Mouse (Mus musculus) CD8-positive naive resting alpha-beta T cell, adult 57 days (primary cell): ENCODE data around the gene Sept6. TPM values are rescaled to one million over a fixed set of nuclear protein-coding genes. Genes with fewer than 3 reads are reported as not detected.

Experiments used
- total RNA-seq: library from RNA; stranded (reverse); gene quantifications from one replicate; pipeline ENCODE4 v1.2.4, GENCODE M21; 2023

Sept6 gene
- total RNA-seq, result 164 TPM

DNA sequence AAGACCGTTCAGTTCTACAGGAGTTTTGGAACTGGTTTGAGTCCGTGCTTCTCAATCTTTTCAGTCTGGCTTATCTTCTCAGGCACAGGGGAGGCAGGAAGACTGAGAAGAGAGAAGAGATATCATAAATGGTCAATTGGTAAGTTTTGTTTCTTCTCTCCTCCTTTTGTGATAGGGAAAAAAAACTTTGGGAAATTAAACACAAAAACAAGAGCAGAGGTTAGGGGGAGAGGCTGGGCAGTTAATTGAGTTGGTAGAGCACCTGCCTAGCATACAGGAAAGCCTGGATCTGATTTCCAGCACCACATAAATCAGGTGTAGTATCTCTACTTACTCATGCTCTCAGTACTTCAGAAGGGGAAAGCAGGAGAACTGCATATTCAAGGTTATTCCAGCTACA, at the start of gene Sept6:
Gene Sept6, minus strand, starts transcription at position 101 of the 400 bp plus-strand sequence.

DNA sequence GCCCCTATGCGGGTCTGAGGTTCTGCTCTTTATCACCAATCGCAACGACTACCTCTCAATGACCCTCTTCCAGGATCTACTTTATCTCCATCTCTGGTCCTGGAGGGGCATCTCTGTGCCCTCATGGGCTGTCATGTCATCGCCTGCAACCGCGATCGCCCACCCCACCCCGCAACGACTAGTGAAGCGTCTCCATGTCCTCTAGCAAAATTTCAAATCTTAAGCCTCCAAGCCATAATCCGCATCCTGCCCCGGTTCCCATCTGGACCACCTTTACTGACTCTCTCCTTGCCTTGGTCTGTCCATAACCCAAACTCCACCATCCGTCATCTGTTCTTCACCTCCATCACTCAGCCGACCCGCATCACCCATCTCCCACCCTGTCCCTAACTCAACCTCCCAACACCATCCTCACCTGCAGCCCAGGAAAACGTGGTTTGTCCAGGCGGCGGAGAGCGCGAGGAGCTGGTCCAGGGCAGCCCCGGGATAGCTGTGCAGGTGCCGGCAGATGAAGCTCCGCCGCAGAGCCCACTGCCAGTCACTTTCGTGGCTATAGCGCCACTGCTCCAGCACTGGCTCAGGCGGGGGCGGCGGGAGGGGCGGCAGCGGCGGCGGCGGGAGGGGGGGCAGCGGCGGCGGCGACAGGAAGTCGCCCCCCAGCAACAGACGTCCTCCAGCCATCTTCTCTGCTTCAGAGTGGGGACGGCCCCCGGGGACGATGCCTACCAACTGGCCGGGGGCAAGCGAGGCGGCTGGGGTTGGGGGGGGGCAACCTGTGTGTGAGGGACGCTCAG, 89.1 kb downstream of the Sept6 start, which contains the start of gene Nkrf:
Gene Nkrf, minus strand, starts transcription at position 579 of the 794 bp plus-strand sequence.

DNA sequence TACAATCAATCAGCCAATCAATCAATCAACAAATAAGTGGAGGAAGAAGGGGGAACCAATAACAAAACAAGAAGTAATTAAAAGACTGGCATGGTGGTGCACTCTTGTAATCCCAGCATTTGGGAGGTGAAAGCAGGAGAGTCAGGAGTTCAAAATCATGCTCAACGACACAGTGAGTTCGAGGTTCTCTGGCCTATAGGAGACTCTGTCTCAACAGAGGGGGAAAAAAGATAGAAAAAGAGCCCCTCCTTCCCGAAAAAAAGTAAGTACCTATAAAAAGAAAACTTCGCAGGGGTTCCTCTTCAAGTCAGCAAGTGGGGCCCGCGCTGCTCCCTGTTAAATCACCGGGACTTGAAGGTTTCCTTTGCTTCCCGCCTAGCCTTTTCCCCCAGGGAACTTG, 117.8 kb downstream of the Sept6 start, which contains the start of the genes Ube2a and C330007P06Rik:
Gene Ube2a, plus strand, starts transcription at position 136 of the 400 bp plus-strand sequence.
Gene C330007P06Rik, minus strand, starts transcription at position 347 of the 400 bp plus-strand sequence.

Other genes with a start within 250 kb of the Sept6 start
- gene Slc25a43, start 248.1 kb downstream of the Sept6 start, total RNA-seq, result 0.80 TPM
- gene Slc25a5, start 196.1 kb downstream of the Sept6 start, total RNA-seq, result 294 TPM
- gene Ube2a, start 117.9 kb downstream of the Sept6 start, total RNA-seq, result 65.0 TPM
- gene C330007P06Rik, start 117.7 kb downstream of the Sept6 start, total RNA-seq, result 28.0 TPM
- gene Nkrf, start 88.9 kb downstream of the Sept6 start, total RNA-seq, result 12.9 TPM
- gene Sowahd, start 57.1 kb upstream of the Sept6 start, total RNA-seq, result not detected
- 1,709 TPM for gene Rpl39, start 93.6 kb upstream of the Sept6 start, total RNA-seq
- gene Upf3b, start 118.5 kb upstream of the Sept6 start, total RNA-seq, result 27.5 TPM
- gene Nkap, start 135.0 kb upstream of the Sept6 start, total RNA-seq, result 21.0 TPM
- not detected for gene Akap14, start 177.0 kb upstream of the Sept6 start, total RNA-seq
- 85.7 TPM for gene Ndufa1, start 199.4 kb upstream of the Sept6 start, total RNA-seq
- gene Rnf113a1, start 199.5 kb upstream of the Sept6 start, total RNA-seq, result 3.7 TPM
- gene Gm9, start 219.2 kb upstream of the Sept6 start, total RNA-seq, result not detected
- gene Rhox1, start 230.5 kb upstream of the Sept6 start, total RNA-seq, result not detected